Mouse (Mus musculus): ENCODE measurements at regions not wholly inside any gene's neighbourhood (a gene's known extent, or its start where the extent isn't known, plus 50 kb on each side); places are given as distances from the start of the nearest gene placed in this dataset.

DNA sequence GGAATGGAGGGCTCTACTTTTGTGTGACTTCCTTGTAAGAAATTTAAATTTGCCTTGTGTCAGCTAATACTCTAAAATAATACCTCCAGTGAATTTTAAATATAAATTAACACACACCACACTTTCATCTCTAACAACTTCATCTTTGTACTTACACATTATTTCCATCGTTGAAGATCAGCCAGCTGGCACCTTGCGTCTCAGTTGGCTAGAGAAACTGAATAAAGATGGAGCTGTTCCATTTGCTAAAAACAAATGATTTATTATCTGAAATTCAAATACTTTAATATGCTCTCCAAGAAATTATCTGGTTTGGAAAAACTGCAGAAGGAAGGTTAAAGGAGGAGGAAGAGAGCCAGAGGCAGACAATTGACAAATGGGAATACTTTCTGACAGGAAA lies 122.0 kb upstream of the Gm11096 start:
- H3K4me2 ChIP-seq (replicated peaks; ENCODE audit: low read depth, low read length, severe bottlenecking): no peak overlapping the region
- no peaks in the 10 kb centered on the region for H3K36me3 ChIP-seq (ENCODE audit: control insufficient read depth, insufficient read depth, low read length)
- H3K4me3 ChIP-seq (replicated peaks; ENCODE audit: low read length): no peak overlapping the region
- H3K9me3 ChIP-seq (ENCODE audit: control insufficient read depth, low read length): no peaks in the 10 kb centered on the region
- DNase-seq (ENCODE audit: low spot score) (peak; percentile 20), ATAC-seq (ENCODE audit: low FRiP score, low read depth) (no peak)
- no peak for TF ChIP-seq POLR2A (IDR thresholded peaks at IDR 0.05; ENCODE audit: borderline replicate concordance, extremely low read depth, insufficient read depth, insufficient read length)
- no peak overlapping the region for H3K27ac ChIP-seq (replicated peaks; ENCODE audit: low read depth, low read length)
- H3K9ac ChIP-seq (ENCODE audit: low read depth, low read length, severe bottlenecking): no peak overlapping the region
- 0 out of 2 replicates have a peak, but pooled peaks cover 3% of the 10 kb centered on the region for H3K4me1 ChIP-seq (ENCODE audit: control insufficient read depth, insufficient read depth, low read length)
- no peaks in the 10 kb centered on the region for H3K27me3 ChIP-seq (ENCODE audit: control insufficient read depth, insufficient read depth, low read length)
- WGBS: 90% methylated on average over 2 of the region's 2 CpGs

DNA sequence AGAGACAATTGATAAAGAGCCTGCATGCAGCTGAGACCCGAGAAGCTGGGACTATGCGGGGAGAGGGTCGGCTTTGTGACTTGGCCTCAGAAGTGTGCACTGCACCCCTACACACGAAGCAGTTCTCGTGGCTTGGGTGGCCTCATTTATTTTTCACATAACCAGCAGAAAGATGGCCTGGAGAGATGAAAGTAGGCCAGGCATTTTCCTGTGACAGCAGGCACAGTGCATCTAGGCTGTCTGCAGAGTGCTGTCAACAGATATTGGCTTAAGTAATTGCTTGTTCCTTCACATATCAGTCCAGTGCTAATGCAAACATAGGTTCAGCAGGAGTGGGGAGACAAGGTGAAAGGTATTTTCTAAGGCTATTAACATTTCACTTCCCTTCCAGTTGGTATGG lies 124.9 kb upstream of the Gm11096 start:
- DNase-seq (ENCODE audit: low spot score) (no peak), ATAC-seq (ENCODE audit: low FRiP score, low read depth) (no peak)
- Histone ChIP-seq H3K4me3 (replicated peaks; ENCODE audit: low read length) (no peak overlapping the region), H3K36me3 (ENCODE audit: control insufficient read depth, insufficient read depth, low read length) (no peaks in the 10 kb centered on the region), H3K4me2 (replicated peaks; ENCODE audit: low read depth, low read length, severe bottlenecking) (no peak overlapping the region), H3K27ac (replicated peaks; ENCODE audit: low read depth, low read length) (no peak overlapping the region), H3K9ac (ENCODE audit: low read depth, low read length, severe bottlenecking) (no peak overlapping the region), H3K27me3 (ENCODE audit: control insufficient read depth, insufficient read depth, low read length) (no peaks in the 10 kb centered on the region), H3K4me1 (ENCODE audit: control insufficient read depth, insufficient read depth, low read length) (no peaks in the 10 kb centered on the region), H3K9me3 (ENCODE audit: control insufficient read depth, low read length) (no peaks in the 10 kb centered on the region)
- no peak for TF ChIP-seq POLR2A (IDR thresholded peaks at IDR 0.05; ENCODE audit: borderline replicate concordance, extremely low read depth, insufficient read depth, insufficient read length)
- WGBS: 80% methylated on average over 5 of the region's 5 CpGs

DNA sequence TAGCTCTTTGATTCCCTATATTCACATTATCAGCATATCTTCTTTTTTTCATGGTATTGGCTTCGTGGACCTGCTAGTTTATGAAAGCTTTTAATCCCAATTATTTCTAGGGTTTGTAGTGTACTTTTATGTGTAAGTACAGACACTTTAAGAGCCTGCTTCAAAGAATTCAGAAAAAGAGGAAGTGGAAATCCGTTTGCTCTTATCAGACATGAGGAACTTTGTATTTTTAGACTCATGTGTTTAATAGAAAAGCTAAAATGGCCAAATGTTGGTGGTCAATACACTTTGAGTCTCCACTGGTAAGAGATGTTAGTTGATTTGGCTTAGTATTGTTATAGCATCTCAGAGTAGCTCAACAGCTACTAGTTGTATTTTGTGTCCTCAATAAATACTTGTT lies 135.7 kb upstream of the Gm11096 start:
- WGBS: 59% methylated on average over 2 of the region's 2 CpGs
- TF ChIP-seq POLR2A (IDR thresholded peaks at IDR 0.05; ENCODE audit: borderline replicate concordance, extremely low read depth, insufficient read depth, insufficient read length): no peak
- Histone ChIP-seq H3K4me3 (replicated peaks; ENCODE audit: low read length) (no peak overlapping the region), H3K4me1 (ENCODE audit: control insufficient read depth, insufficient read depth, low read length) (no peaks in the 10 kb centered on the region), H3K9me3 (ENCODE audit: control insufficient read depth, low read length) (no peaks in the 10 kb centered on the region), H3K4me2 (replicated peaks; ENCODE audit: low read depth, low read length, severe bottlenecking) (no peak overlapping the region), H3K9ac (ENCODE audit: low read depth, low read length, severe bottlenecking) (no peak overlapping the region), H3K27ac (replicated peaks; ENCODE audit: low read depth, low read length) (no peak overlapping the region), H3K36me3 (ENCODE audit: control insufficient read depth, insufficient read depth, low read length) (no peaks in the 10 kb centered on the region), H3K27me3 (ENCODE audit: control insufficient read depth, insufficient read depth, low read length) (no peaks in the 10 kb centered on the region)
- DNase-seq (ENCODE audit: low spot score) (no peak), ATAC-seq (ENCODE audit: low FRiP score, low read depth) (no peak)

DNA sequence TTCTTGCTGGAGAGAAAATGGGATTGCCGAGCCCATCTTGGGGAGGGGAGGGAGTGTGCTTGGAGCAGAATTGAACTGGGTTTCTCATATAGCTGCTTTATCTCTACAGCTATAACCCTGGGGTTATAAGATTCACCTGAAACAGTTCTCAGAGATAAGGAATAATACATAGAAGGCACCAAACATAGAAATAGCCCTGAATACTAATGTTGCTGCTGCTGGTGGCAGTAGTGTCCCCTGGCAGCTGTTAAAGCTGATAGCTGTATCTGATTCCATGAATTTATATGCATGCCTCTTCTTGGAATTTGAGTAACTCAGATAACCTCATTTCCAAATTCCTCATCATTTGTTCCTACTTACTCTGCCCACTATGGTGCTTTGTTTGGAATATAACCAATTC lies 137.0 kb upstream of the Gm11096 start:
- no peak overlapping the region for H3K4me3 ChIP-seq (replicated peaks; ENCODE audit: low read length)
- ATAC-seq (ENCODE audit: low FRiP score, low read depth): no peak
- H3K4me2 ChIP-seq (replicated peaks; ENCODE audit: low read depth, low read length, severe bottlenecking): no peak overlapping the region
- DNase-seq (ENCODE audit: low spot score): no peak
- H3K9ac ChIP-seq (ENCODE audit: low read depth, low read length, severe bottlenecking): no peak overlapping the region
- no peak overlapping the region for H3K27ac ChIP-seq (replicated peaks; ENCODE audit: low read depth, low read length)
- no peaks in the 10 kb centered on the region for H3K9me3 ChIP-seq (ENCODE audit: control insufficient read depth, low read length)
- H3K36me3 ChIP-seq (ENCODE audit: control insufficient read depth, insufficient read depth, low read length): no peaks in the 10 kb centered on the region
- H3K27me3 ChIP-seq (ENCODE audit: control insufficient read depth, insufficient read depth, low read length): no peaks in the 10 kb centered on the region
- no peaks in the 10 kb centered on the region for H3K4me1 ChIP-seq (ENCODE audit: control insufficient read depth, insufficient read depth, low read length)
- no peak for TF ChIP-seq POLR2A (IDR thresholded peaks at IDR 0.05; ENCODE audit: borderline replicate concordance, extremely low read depth, insufficient read depth, insufficient read length)
- WGBS: 93% methylated on average over 1 of the region's 1 CpGs

DNA sequence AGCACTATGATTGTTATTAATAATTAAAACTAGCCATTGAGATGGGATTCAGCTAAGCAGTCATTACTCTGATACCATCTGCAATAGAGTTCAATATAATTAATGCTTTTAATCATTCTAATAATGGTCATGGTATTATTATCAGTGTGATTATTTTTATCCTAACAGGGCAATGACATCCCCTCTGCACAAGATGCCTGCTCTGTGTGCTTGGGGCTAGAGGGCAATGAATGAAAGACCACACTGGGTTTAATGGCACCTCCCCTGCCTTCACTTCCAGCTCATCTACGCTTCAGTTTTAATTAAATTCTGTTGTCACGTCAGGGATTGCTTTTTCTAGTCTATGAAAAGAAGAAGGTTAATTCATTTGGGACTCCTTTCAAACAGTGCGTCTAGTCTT lies 139.1 kb upstream of the Gm11096 start:
- ATAC-seq (ENCODE audit: low FRiP score, low read depth): no peak

DNA sequence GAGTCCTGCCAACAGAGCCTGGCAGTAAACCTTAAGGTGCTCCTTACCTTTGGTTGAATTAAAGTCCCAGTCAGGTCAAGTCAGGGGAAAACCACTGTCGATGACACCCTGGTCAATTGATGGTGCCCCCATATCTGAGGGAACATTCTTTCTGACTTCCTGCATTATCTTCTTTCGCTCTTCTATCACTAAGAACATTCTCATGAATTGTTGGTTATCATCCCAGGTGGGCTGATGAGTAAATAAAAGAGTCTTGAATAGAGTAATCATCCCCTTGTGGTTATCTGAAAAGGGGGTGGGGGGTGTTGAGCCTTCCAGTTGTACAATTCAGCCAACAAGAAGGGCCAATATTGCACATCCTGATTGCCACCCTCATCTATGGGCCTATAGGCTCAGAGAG lies 149.7 kb upstream of the Gm11096 start:
- no peak overlapping the region for H3K9ac ChIP-seq (ENCODE audit: low read depth, low read length, severe bottlenecking)
- H3K4me1 ChIP-seq (ENCODE audit: control insufficient read depth, insufficient read depth, low read length): no peaks in the 10 kb centered on the region
- H3K27me3 ChIP-seq (ENCODE audit: control insufficient read depth, insufficient read depth, low read length): no peaks in the 10 kb centered on the region
- H3K9me3 ChIP-seq (ENCODE audit: control insufficient read depth, low read length): no peaks in the 10 kb centered on the region
- DNase-seq (ENCODE audit: low spot score): no peak
- H3K4me2 ChIP-seq (replicated peaks; ENCODE audit: low read depth, low read length, severe bottlenecking): no peak overlapping the region
- no peak overlapping the region for H3K27ac ChIP-seq (replicated peaks; ENCODE audit: low read depth, low read length)
- no peaks in the 10 kb centered on the region for H3K36me3 ChIP-seq (ENCODE audit: control insufficient read depth, insufficient read depth, low read length)
- 96% methylated on average over 2 of the region's 2 CpGs for WGBS
- ATAC-seq (ENCODE audit: low FRiP score, low read depth): no peak
- H3K4me3 ChIP-seq (replicated peaks; ENCODE audit: low read length): no peak overlapping the region
- no peak for TF ChIP-seq POLR2A (IDR thresholded peaks at IDR 0.05; ENCODE audit: borderline replicate concordance, extremely low read depth, insufficient read depth, insufficient read length)

More for the DNA sequence above, 139.1 kb upstream of the Gm11096 start:
- Histone ChIP-seq H3K27ac (replicated peaks; ENCODE audit: low read depth, low read length) (no peak overlapping the region), H3K4me2 (replicated peaks; ENCODE audit: low read depth, low read length, severe bottlenecking) (no peak overlapping the region), H3K9me3 (ENCODE audit: control insufficient read depth, low read length) (no peaks in the 10 kb centered on the region), H3K9ac (ENCODE audit: low read depth, low read length, severe bottlenecking) (no peak overlapping the region), H3K27me3 (ENCODE audit: control insufficient read depth, insufficient read depth, low read length) (no peaks in the 10 kb centered on the region), H3K36me3 (ENCODE audit: control insufficient read depth, insufficient read depth, low read length) (no peaks in the 10 kb centered on the region), H3K4me3 (replicated peaks; ENCODE audit: low read length) (no peak overlapping the region), H3K4me1 (ENCODE audit: control insufficient read depth, insufficient read depth, low read length) (no peaks in the 10 kb centered on the region)
- WGBS: 79% methylated on average over 3 of the region's 3 CpGs
- DNase-seq (ENCODE audit: low spot score): no peak
- no peak for TF ChIP-seq POLR2A (IDR thresholded peaks at IDR 0.05; ENCODE audit: borderline replicate concordance, extremely low read depth, insufficient read depth, insufficient read length)

Data from limb, embryonic 14.5 days (tissue).